Mouse (Mus musculus): ENCODE data around the gene Cngb1.

- no peak for TF ChIP-seq POLR2A (IDR thresholded peaks at IDR 0.05; ENCODE audit: insufficient read depth, low read length)
- no peak for TF ChIP-seq CTCF (IDR thresholded peaks at IDR 0.05; ENCODE audit: low read depth, low read length)
These were observed 62.5 kb downstream of the Cngb1 start for GRCm38 (mm10) chr8:95243853-95244252.

Measured in ES-Bruce4 (cell line).